In genomic region chr8:117672558-117672957, GRCm38 (mm10) we compare ENCODE assay signal across 20 mouse cellular contexts. TPM values are rescaled to one million over a fixed set of nuclear protein-coding genes. Genes with fewer than 3 reads are reported as not detected.
"Had no signal": no experiment of that assay in that cellular context is flagged by ENCODE, and none has a peak within 500 bp of the region (broad histone marks: within the 10 kb centered on the region; RNA-seq: fewer than 3 reads in every experiment).

No protein-coding gene starts in this region.

- DNase-seq: kidney, adult 9 months; kidney, postnatal 36 days; layer of hippocampus, postnatal 36 days; lung, embryonic 14.5 days; retina, postnatal 1 day; right cerebral cortex, postnatal 25 days; spleen, adult 18-20 months; thymus, adult 2 months; thymus, postnatal 14 days; thymus, postnatal 4 days had no signal

- H3K27ac ChIP-seq: left cerebral cortex, adult 2 months; liver, embryonic 14.5 days; midbrain, embryonic 10.5 days; midbrain, embryonic 13.5 days; neural tube, embryonic 13.5 days; stomach, embryonic 15.5 days had no signal

- H3K9ac ChIP-seq: liver, embryonic 14.5 days had no signal

- ATAC-seq: midbrain, embryonic 13.5 days; midbrain, embryonic 16.5 days had no signal

- H3K4me3 ChIP-seq: myocyte had no signal

- H3K4me1 ChIP-seq: stomach, embryonic 15.5 days had no signal

- H3K36me3 ChIP-seq: midbrain, embryonic 10.5 days; midbrain, embryonic 13.5 days; neural tube, embryonic 13.5 days; stomach, embryonic 15.5 days had no signal

- H3K27me3 ChIP-seq: midbrain, embryonic 13.5 days; stomach, embryonic 15.5 days had no signal

- H3K9me3 ChIP-seq: megakaryocyte, embryonic 14.5 days; midbrain, embryonic 10.5 days; midbrain, embryonic 13.5 days; neural tube, embryonic 13.5 days; stomach, embryonic 15.5 days had no signal

RNA-seq across cellular contexts. Expression of gene Hsd17b2, which starts 29.1 kb away (rescaled TPM):
- polyA plus RNA-seq: limb, embryonic 11.5 days; myocyte had no signal
